In genomic region chr4:45478178-45478577, GRCm38 (mm10) we compare ENCODE assay signal across 7 mouse cellular contexts. TPM values are rescaled to one million over a fixed set of nuclear protein-coding genes. Genes with fewer than 3 reads are reported as not detected.
DNase-seq lines count a peak whose midpoint lies in the region; ATAC-seq lines count a peak whose summit lies in the region.

No protein-coding gene starts in this region.

- peak; percentile 49 for DNase-seq in retina, postnatal 1 day
- DNase-seq in retina, embryonic 14.5 days (ENCODE audit: low spot score) = no peak
- no peak for DNase-seq in forebrain, embryonic 10.5 days (ENCODE audit: extremely low spot score, low spot score)
- DNase-seq in kidney, adult 8-10 months = no peak

- H3K4me2 ChIP-seq in intestine, embryonic 15.5 days (replicated peaks) = no peak overlapping the region
- H3K4me2 ChIP-seq in stomach, embryonic 14.5 days (replicated peaks; ENCODE audit: low read depth, low read length) = no peak overlapping the region

- no peak overlapping the region for H3K4me3 ChIP-seq in forebrain, embryonic 10.5 days
- no peak overlapping the region for H3K4me3 ChIP-seq in intestine, embryonic 15.5 days (replicated peaks)
- no peak overlapping the region for H3K4me3 ChIP-seq in stomach, embryonic 14.5 days (ENCODE audit: low read depth, low read length)

- no peak overlapping the region for H3K9ac ChIP-seq in intestine, embryonic 15.5 days
- no peak overlapping the region for H3K9ac ChIP-seq in stomach, embryonic 14.5 days (replicated peaks; ENCODE audit: low read depth, low read length)

- peaks cover 87% of the 10 kb centered on the region for H3K4me1 ChIP-seq in forebrain, embryonic 10.5 days
- peaks cover 62% of the 10 kb centered on the region for H3K4me1 ChIP-seq in intestine, embryonic 15.5 days (replicated peaks)
- H3K4me1 ChIP-seq in stomach, embryonic 14.5 days (ENCODE audit: control insufficient read depth, insufficient read depth, low read length) = peaks cover 21% of the 10 kb centered on the region

- H3K9me3 ChIP-seq in forebrain, embryonic 10.5 days = no peaks in the 10 kb centered on the region
- H3K9me3 ChIP-seq in intestine, embryonic 15.5 days = no peaks in the 10 kb centered on the region
- no peaks in the 10 kb centered on the region for H3K9me3 ChIP-seq in stomach, embryonic 14.5 days (ENCODE audit: control insufficient read depth, low read depth, low read length)

- ATAC-seq in intestine, embryonic 15.5 days = no peak
- ATAC-seq in stomach, embryonic 14.5 days (ENCODE audit: insufficient number of reproducible peaks, insufficient read depth, low FRiP score, low read depth) = 0 out of 2 replicates have a peak, but pooled peaks have one; percentile 20
- ATAC-seq in megakaryocyte, adult 5-6 weeks (ENCODE audit: poor library complexity, severe bottlenecking) = no peak

- H3K27ac ChIP-seq in forebrain, embryonic 10.5 days = peak overlapping the region; percentile 62
- peak overlapping the region; percentile 18; the same call in 1 of the 2 replicates for H3K27ac ChIP-seq in intestine, embryonic 15.5 days
- H3K27ac ChIP-seq in stomach, embryonic 14.5 days (ENCODE audit: low read length) = no peak overlapping the region

- H3K27me3 ChIP-seq in forebrain, embryonic 10.5 days (ENCODE audit: poor library complexity, severe bottlenecking) = no peaks in the 10 kb centered on the region
- no peaks in the 10 kb centered on the region for H3K27me3 ChIP-seq in intestine, embryonic 15.5 days (replicated peaks)
- H3K27me3 ChIP-seq in stomach, embryonic 14.5 days (ENCODE audit: control insufficient read depth, insufficient read depth, low read length) = no peaks in the 10 kb centered on the region

- H3K36me3 ChIP-seq in forebrain, embryonic 10.5 days (replicated peaks) = no peaks in the 10 kb centered on the region; the same call in 1 of the 2 replicates
- H3K36me3 ChIP-seq in intestine, embryonic 15.5 days = no peaks in the 10 kb centered on the region
- no peaks in the 10 kb centered on the region for H3K36me3 ChIP-seq in stomach, embryonic 14.5 days (ENCODE audit: control insufficient read depth, insufficient read depth, low read length)

- WGBS in forebrain, embryonic 10.5 days = 36% methylated on average over 7 of the region's 7 CpGs
- WGBS in intestine, embryonic 15.5 days = 47% methylated on average over 7 of the region's 7 CpGs
- 62% methylated on average over 7 of the region's 7 CpGs for WGBS in stomach, embryonic 14.5 days

RNA-seq across cellular contexts. Expression of gene Shb, which starts 54.1 kb away (rescaled TPM):
- 2.8 and 3.0 TPM in 2 replicates for polyA plus RNA-seq in forebrain, embryonic 10.5 days (2016; fragmentation: Nextera tagmentation; extraction: Ambion mirVana)
- 4.0 and 4.8 TPM in 2 replicates for polyA plus RNA-seq in intestine, embryonic 15.5 days (2015; fragmentation: Nextera tagmentation; extraction: Ambion mirVana)
- polyA plus RNA-seq in stomach, embryonic 14.5 days (2014; fragmentation: Nextera tagmentation; extraction: Ambion mirVana) = 4.4 and 5.2 TPM in 2 replicates
- 3.7 and 3.9 TPM in 2 replicates for total RNA-seq in megakaryocyte, adult 5-6 weeks (2015)
- 1.8 and 3.3 TPM in 2 replicates for total RNA-seq in megakaryocyte, adult 5-6 weeks (2017)
